Mouse (Mus musculus) Muller cell, postnatal 12 days (primary cell): ENCODE measurements around the gene Stat6.
A peak's percentile ranks its signal among the peaks of the same experiment; 100 is the strongest.

Experiments used
- DNase-seq: peaks from one replicate; pipeline ENCODE4 v3.0.0-alpha.2; 2015; ENCODE audit errors: inconsistent ontology term

The Stat6 gene

DNA sequence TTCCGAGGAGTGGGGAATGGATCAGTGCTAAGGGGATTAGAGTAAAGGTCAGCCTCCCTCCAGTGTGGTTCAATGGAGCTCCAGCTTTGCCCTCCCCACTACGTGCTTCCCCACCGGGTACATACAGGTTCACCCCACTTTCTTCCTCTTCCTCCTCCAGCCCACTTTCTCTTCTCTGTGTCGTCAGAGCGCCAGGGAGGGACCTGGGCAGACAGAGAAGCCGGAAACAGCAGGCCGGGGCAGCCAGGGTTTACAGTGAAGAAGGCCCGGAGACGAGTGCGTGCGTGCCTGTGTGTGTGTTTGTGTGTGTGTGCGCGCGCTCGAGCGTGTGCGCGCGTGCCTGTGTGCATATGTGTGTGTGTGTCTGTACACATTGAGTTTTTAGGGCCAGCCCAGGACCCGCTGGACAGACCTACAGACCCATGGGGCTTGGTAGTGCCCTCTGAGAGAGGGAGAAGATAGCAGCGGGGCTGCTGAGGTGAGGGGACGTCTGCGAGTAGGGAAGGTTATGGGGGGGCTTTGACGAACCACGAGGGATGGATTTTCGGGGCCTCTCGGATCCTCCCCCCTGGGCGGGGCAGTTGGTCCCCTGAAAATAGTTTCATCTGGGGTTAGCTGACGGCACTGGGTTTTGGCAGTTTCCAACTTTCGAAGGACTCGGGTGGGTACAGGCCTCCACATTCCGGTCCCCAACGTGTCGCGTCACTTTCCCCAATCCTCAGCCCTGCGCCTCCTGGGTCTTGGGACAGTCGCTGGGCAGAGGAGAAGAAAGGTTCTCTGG, at the start of gene Stat6:
Gene Stat6, plus strand, starts transcription at position 215 of the 781 bp plus-strand sequence.
- peak; percentile 74 for DNase-seq

DNA sequence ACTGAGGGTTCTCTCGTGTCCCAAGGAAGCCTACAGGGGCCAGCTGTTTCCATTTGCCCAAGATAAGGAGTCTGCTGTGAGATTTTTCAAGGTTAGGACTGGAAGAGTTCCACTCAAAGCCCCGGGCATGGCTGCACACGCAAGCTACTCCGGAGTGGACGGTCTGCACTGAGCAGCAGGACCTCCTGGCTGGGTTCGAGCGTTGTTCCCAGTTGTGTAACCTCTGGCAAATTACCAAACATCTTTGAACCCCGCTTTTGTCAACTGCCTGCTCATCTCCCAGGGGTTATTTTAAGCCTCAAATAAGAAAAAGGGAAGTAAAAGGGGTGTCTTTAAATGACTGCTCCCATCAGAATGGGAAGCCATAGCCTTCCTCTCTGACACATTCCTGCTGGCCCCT, 48.4 kb upstream of the Stat6 start:
- no peak for DNase-seq

DNA sequence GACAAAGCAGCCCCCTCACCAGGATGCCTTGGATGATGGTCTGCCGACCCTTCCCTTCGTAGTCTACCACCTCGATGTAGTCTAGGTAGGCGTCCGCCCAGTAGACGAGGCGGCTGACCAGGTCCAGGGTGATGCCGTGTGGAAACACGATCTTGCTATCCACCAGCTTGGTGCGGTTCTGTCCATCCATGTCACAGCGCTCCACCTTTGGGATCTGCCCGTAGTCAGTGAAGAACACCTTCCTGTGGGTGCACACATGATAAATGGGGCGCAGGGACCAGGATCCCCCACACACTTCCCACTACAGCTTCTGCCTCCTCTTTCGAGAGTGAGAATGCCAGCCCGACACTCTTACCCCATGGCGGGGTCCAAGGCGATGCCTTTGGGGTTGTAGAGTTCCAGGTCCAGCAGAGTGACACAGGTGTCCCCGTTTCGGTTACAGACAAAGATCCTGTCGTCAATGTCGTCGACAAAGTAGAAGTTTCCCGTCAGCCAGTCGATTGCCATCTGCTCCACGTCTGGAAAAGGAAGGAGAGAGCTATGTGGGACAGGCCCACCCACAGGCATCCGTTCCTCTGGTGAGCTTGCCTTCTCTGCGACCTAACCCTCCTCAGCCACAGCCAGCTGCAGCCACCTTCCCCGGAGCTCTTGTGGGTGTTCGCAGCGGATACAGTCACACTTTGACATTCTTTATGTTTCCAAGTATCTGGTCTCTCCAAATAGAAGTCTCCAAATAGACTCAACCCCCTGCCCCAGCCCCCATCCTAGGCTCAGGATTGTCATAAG, 47.7 kb upstream of the Stat6 start:
- DNase-seq = no peak

DNA sequence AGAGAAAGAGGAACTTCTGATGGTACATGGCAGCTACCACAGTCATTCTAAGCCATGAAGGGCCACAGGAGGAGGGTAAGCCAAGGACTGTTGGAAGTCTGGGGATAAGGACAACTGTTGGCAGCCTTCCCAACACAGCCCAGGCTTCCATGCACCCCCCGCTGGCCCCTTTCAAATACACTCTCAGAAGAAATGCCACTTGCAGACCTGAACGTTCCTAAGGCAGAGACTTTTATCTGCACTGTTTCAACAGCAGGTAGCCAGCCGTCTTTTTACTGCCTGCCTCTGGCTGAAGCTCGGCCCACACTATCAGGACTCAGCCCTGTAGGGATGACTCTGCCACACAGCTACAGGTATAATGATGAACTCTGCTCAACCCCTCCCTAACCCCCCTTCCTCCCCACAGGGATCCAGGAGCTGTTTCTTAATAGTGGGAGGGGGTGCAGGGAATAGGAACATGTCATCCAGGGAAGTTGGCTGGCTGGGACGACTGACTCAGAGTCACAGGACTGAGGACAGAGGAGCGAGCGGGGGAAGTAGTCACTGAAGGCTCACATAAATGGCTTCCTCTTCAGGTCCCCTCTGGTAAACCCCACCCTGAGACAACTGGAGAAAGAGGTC, 46.4 kb upstream of the Stat6 start:
- DNase-seq = peak; percentile 54

DNA sequence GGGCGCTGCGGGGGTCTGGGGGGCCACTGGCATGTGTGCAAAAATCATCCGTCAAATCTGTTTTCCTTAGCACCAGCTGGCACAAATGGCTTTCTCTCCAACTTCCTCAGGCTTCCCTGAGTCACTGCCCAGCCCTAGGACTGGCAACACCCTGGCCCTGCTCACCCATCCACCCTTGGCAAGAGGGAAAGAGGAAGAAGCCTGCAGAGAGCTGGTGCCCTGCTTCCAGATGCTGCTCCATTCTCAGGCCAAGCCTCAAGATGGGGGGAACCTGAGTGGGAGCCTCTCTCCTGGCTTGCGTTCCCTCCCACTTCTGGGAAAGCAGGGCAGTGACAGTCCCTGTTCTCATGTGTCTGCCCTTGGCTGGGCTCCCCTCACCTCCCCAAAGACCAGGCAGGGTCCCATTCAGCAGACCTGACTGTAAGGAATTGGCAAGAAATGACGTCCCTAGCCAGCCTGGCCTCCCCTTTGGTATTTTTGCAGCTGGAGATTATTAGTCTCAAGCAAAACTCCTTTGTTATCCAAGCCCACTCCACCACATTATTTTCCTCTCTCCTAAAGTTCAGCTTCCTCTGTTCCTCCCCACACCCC, 45.4 kb upstream of the Stat6 start:
- DNase-seq = peak; percentile 53

DNA sequence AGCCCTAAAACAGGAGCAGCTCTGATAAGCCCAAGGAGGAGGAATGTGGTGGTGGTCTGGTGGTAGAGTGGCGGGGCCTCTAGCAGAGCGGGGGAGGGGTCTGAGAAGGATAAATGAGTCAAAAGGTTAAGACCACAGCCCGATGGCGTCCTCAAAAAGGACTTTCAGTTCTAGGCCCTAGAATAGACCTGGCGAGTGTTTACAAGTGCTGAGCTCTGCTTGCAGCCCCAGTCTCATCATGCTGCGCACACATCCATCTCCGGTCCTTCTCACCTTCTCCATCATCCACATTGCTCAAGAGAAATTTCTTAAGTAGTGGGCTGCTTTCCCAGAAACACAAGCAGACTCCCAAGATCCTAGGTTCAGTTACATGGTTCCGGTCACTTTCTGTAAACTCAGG, 44.2 kb upstream of the Stat6 start:
- no peak for DNase-seq

DNA sequence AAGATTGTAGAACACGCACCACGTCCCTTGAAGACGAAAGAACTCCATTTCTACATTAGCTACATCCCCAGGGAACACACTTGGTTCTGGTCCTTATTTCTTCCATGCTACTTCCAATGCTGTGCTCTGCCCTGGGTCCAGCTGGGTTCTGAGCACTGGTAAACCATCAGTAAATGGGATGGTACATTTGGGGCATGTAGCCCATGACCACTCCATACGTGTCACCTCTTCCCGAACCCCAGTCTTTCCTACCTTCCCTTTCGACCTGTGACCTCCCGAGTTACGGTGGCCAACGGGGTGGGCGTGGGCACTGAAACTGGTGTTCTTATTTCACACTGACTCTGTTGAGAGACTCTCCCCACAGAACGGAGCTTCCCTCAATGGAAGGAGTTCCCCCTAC, 43.5 kb upstream of the Stat6 start:
- DNase-seq = no peak

DNA sequence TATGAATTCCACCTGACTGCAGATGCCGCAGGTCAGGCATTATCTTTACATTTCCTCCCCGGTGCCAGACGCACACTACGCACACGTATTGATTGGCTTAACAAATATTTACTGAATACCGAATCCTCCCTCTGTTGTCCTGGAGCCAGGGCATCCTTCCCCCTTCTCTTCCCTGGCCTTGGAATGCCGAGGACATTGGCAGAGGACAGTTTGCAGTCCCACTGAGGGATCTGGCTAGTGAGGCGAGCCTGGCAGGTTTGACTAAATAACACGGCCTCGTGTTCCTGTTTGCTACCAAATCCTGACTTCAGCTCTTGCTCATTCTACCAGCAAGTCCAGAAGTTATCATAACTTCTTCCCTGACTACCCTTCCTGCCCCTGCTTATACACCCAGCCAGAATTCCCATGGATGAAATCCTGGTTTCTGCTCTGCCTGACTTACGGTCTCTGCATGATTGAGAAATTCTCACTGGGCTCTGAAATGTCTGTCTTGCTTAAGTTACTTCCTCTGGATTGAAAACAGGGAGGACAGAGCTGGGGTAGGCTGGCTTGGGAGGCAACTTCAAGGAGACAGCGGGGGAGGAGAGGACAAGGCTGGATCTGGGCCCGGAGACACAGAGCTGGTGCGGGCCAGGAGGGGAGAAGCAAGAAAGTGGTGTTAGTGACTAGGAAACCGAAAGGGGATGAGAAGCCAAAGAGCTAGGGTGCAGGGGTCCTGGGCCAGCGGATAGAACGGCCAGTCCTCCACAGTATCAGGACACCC, 42.8 kb upstream of the Stat6 start:
- DNase-seq = peak; percentile 61

DNA sequence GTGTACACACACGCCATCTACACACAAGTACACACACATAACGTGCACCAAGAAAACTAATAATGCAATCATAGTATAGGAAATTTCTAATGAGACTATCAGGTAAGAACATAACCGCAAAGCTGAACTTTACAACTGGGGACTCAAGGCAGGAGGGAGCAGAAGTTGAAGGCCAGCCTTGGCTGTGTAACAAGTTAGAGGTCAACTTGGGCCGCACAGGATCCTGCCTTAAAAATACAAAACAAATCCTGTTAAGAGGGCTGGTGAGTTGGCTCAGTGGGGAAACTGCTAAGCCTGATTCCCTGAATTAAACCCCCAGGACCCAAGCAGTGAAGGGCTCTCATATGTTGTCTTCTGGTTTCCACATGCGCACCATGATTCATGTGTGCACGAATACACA, 40.6 kb upstream of the Stat6 start:
- DNase-seq = no peak

DNA sequence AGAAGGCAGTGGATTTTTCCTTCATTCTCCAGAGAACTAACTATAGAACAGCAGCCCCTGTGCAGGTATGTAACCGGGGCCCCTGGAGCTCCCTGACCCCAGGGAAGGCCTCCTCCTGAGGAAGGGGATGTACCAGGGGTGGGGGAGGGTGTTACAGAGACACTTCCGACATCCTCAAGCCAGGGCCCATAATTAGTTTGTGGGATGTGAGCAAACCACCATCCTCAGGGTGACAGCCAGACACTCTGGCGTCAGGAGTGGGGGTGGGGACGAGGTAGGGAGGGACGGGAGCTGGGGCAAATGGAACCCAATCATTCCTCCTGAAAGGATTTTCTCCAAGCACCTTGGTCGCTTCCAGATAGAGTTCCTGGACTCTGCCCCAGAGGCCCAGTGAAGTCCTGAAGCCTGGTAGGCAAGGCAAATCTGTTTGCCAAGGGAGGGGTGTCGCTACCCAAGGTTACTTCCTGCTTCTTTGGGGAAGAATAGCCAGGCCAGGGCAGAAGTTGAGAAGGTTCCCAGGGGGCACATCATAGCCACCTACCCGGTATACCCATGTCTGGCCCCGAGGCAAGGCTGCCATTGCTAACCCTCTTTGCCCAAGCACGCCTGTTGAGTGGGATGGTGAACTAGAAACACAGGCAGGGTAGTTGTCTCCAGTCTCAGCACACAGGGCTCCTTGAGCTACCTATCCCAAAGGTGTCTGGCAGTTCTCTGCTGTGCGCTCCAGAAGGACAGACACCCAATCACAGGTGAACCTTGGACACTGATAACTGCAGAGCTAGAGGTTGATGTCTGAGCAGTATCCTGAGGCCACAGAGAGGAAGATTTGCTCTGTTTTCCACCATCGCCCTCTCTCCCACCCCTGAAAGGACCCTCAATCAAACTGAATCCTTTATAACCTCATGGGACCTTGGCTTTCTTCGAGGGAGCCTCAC, 39.1 kb upstream of the Stat6 start:
- no peak for DNase-seq

DNA sequence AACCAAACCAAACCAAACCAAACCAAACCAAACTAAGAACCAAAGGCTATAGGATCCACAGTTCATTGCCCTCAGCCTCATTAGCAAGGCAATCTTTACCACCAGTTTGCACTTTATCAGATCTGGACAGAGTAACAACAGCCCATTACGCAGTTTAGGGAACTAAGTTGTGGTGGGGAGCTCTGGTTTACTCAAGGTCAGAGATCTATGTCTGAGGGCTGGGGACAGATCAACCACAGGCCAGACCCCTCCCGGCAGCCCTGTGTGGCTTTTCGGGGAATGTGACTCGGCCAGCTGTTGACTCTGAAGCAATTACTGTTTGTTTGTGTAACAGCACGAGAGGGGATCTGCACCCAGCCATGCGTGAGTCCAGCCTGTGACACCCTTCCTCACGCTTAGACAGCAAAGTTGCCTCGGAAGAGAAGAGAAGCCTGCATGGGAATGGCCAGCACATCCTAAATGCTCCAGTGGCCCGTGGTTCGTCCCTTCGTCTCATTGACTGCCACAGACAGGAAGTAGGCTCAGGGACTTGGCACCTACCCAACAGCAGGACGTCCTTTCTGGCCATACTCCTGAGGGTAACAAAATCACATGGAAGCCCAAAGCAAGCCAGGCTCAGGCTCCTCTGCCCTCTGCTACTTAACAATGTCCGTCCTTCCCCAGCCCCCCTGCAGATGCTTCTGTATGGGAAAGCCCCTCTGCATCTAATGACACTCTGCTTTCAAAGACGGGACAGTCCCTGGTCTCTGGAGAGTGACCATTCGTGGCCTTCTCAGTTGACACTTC, 38.1 kb upstream of the Stat6 start:
- peak; percentile 43 for DNase-seq

DNA sequence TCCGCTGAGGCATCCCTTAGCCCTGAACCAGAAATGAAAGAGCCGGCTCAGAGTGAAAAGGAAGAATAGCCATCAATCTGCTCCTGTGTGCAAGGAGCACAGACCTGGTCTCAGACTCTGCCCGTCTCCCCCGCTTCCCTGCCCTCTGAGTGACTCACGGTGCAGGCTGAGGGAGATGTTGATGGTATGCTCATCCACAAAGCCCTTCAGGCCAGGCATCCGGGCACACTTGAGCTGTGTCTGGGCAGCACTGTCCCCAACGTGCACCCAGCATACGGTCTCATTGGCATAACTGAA, 37.6 kb upstream of the Stat6 start:
- peak; percentile 44 for DNase-seq

DNA sequence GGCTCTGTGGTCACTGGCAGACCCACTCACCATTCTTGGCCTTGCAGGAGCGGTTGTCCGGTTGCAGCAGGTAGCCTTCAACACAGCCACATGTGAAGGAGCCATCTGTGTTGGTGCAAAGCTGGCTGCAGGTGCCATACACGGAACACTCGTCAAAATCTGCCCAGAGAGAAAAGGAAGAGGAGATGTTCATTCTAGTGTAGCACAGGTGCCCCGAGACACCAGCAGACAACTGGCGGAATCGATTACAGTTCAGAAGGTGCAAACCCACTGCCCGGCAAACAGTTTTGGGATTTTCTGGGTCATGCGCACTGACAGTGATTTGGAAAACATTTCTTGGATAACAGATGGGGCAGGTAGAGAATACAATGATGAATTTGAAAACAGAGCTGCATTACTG, 37.0 kb upstream of the Stat6 start:
- no peak for DNase-seq

DNA sequence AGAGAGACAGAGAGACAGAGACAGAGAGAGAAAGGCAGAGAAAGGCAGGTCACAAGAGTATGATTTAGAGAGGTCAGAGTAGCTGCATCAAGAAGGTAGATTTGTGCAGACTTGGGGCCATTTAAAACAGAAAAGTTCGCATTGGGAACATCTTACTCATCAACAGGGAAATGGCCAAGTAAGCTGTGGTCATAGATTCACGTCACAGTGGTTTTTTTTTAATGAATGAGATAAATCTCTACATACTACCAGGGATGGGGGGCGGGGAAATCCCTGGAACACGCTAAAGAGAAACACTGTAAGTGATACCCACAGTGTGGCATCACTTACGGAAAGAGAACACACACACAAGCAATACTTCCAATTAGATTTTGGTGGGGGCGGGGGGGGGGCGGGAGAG, 35.7 kb upstream of the Stat6 start:
- DNase-seq = no peak

DNA sequence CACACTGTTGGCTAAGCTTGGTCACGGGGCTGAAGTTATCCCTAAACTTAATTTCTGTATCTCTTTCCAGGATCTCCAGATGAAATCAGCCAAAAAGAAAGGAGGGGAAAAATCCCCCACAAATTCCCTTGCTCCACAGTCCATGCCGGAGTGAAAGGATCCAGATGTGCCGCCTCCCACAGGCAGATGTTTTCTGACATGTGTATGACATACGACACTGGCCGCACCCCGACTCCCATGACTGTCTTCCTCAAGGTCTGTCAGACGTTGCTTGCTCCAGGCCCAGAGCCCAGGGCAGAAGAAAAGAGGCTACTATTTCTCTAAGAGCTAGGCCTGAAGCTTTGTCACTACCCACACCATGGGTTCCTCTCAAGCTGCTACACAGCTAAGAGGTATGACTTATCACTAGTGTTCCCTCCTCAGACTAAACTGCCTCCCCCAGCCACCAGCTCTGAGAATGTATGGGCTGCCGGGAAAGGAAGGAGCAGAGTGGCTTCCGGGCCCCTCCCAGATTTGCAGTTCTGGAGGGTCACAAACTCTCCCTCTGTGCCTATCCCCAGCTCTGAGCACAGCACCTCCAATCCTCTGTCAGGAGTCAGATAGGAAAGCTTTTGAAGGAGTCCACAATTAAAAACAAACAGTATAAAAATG, 33.2 kb upstream of the Stat6 start:
- no peak for DNase-seq

DNA sequence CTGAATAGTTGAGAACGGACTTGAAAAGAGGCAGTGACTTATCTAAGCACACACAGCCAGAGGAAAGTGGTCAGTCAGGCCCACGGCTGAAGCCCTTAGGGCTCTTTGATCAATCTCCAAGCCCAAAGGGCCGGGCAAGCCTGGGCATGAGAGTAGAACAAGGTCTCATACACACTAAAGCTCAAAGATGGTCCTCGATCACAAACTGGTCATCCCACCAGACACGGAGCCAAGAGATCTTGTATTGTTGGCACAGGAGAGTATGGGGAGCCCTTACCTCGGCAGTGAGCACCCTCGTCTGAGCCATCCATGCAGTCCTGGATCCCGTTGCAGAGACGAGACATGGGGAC, 32.7 kb upstream of the Stat6 start:
- no peak for DNase-seq

DNA sequence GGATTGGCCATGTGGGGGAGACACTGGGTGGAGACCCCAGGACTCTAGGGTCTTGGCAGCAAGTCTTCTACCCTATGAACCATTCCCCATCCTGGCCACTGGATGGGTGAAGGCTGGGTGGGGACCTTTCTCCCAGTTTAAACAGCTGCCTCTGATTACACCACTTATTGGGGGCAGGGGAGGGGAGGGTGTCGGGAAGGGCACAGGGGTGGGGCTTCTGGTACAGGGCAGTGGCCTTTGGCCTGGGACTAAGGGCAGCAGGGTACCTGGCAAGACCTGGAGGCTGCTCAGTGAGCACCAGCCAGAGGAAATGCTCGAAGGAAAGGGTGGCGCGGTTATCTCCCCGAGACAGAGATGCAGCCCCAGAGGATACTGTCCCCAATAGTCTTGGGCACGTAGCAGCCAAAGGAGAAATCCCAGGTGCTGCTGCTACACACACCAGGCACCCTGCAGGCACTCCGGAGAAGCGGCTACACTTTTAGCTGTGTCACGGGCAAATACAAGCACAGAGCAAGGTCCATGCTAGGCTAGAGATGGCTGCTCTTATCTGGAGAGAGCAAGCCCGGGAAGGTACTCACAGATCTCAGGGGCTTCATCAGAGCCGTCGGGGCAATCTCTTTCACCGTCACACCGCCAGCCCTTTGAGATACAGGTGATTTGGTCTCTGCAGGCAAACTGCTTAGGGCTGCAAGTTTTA, 30.6 kb upstream of the Stat6 start:
- DNase-seq = no peak

DNA sequence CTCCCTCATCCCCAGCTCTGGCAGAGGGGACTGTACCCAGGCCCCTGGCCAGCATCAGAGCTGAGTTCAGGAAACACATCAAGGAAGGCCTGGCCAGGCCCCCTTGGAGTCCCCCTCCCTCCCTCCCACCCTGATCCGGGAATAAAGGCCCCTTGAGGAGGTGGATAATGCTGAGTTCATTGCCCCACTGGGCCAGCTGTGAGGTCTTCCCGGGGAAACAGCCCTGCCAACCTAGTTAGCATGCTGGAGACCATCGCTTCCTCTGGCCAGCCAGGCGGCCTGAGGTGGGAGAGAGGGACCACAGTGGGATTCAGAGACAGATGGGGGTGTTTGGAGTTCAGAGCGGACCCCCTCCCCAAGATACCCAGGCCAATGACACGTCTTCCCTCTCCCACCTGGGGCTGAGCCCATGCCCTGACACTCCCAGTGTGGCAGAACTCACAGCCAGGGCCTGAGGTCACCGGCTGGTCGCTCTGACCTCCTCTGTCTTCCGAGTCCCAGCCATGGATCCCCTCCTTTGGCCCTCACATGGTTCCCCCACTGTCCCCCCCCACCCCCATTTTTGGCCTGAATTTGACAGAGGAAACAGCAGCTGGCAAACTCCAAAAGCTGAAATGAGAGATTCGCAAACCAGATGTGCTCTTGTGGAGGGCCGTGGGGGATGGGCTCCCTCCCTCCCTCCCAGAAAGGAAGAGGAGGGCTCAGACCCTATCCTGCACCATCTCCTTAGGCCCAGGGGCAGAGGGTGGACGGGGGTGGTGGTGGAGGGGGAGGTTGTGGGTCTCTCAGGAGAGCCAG, 28.4 kb upstream of the Stat6 start:
- no peak for DNase-seq
